12 mouse cellular contexts compared by ENCODE assay signal in genomic region chr11:97343175-97343574, GRCm38 (mm10). TPM values are rescaled to one million over a fixed set of nuclear protein-coding genes. Genes with fewer than 3 reads are reported as not detected.
DNase-seq lines count a peak whose midpoint lies in the region; ATAC-seq and TF ChIP-seq lines count a peak whose summit lies in the region.
"Had no signal": no experiment of that assay in that cellular context is flagged by ENCODE, and none has a peak within 500 bp of the region (broad histone marks: within the 10 kb centered on the region; RNA-seq: fewer than 3 reads in every experiment).

No protein-coding gene starts in this region.

- H3K4me1 ChIP-seq in ES-Bruce4 (ENCODE audit: control insufficient read depth, insufficient read depth, low read length): no peaks in the 10 kb centered on the region
- H3K4me1 ChIP-seq in intestine, postnatal 0 days (replicated peaks; ENCODE audit: control insufficient read depth, insufficient read depth, low read length): no peaks in the 10 kb centered on the region
- H3K4me1 ChIP-seq in hindbrain, postnatal 0 days (ENCODE audit: insufficient read depth, low read length): no peaks in the 10 kb centered on the region; the same call in 1 of the 2 replicates

- H3K4me2 ChIP-seq in intestine, postnatal 0 days (replicated peaks; ENCODE audit: low read depth): peak overlapping the region; percentile 49
- H3K4me2 ChIP-seq in myocyte (ENCODE audit: low read depth): peak overlapping the region; percentile 52
- no peak overlapping the region for H3K4me2 ChIP-seq in hindbrain, postnatal 0 days (ENCODE audit: low read depth, low read length)
- H3K4me2 ChIP-seq: neural tube, embryonic 12.5 days had no signal

- ATAC-seq in intestine, postnatal 0 days: no peak
- no peak for ATAC-seq in megakaryocyte-erythroid progenitor cell, adult 5-6 weeks (replicated peaks; ENCODE audit: low FRiP score, low TSS enrichment, poor library complexity, severe bottlenecking)
- ATAC-seq in hindbrain, postnatal 0 days: no peak
- ATAC-seq: forebrain, embryonic 14.5 days had no signal

- H3ac ChIP-seq in myocyte (ENCODE audit: control insufficient read depth, insufficient read length): no peak overlapping the region

- H3K36me3 ChIP-seq in ES-Bruce4 (ENCODE audit: control insufficient read depth, insufficient read depth, low read length, poor library complexity, severe bottlenecking) (no peaks in the 10 kb centered on the region), myocyte (ENCODE audit: control insufficient read depth, insufficient read depth) (no peaks in the 10 kb centered on the region)
- no peaks in the 10 kb centered on the region for H3K36me3 ChIP-seq in intestine, postnatal 0 days (ENCODE audit: control insufficient read depth, insufficient read depth)
- no peaks in the 10 kb centered on the region for H3K36me3 ChIP-seq in hindbrain, postnatal 0 days (ENCODE audit: insufficient read depth, low read length)
- H3K36me3 ChIP-seq: G1E; midbrain, embryonic 10.5 days; neural tube, embryonic 12.5 days had no signal

- no peak for TF ChIP-seq CTCF in ES-Bruce4 (IDR thresholded peaks at IDR 0.05; ENCODE audit: low read depth, low read length)
- TF ChIP-seq CTCF in intestine, postnatal 0 days (IDR thresholded peaks at IDR 0.05; ENCODE audit: low read depth): no peak
- TF ChIP-seq CTCF in hindbrain, postnatal 0 days (IDR thresholded peaks at IDR 0.05; ENCODE audit: low read depth): no peak

- H3K4me3 ChIP-seq in ES-Bruce4 (ENCODE audit: low read depth, low read length): peak overlapping the region; percentile 3; the same call in 1 of the 2 replicates
- no peak overlapping the region for H3K4me3 ChIP-seq in intestine, postnatal 0 days (ENCODE audit: low read depth, low read length)
- H3K4me3 ChIP-seq in myocyte: no peak overlapping the region
- no peak overlapping the region for H3K4me3 ChIP-seq in hindbrain, postnatal 0 days (ENCODE audit: low read length)
- H3K4me3 ChIP-seq: neural tube, embryonic 12.5 days had no signal

- no peak for TF ChIP-seq EP300 in ES-Bruce4 (IDR thresholded peaks at IDR 0.05; ENCODE audit: insufficient read depth, low read depth, low read length)

- peak; percentile 48 for DNase-seq in CD4-positive, CD25-positive, alpha-beta regulatory T cell, adult 2 months (ENCODE audit: low read depth, low spot score)
- DNase-seq in hindbrain, postnatal 0 days (ENCODE audit: low spot score): no peak
- DNase-seq in embryo, embryonic 10.5 days (ENCODE audit: low spot score): no peak

- H3K79me2 ChIP-seq in myocyte (ENCODE audit: control insufficient read depth, insufficient read depth): no peaks in the 10 kb centered on the region

- no peak overlapping the region for H3K27ac ChIP-seq in ES-Bruce4 (ENCODE audit: insufficient read depth, low read length)
- no peak overlapping the region for H3K27ac ChIP-seq in intestine, postnatal 0 days (ENCODE audit: low read depth, low read length)
- no peak overlapping the region for H3K27ac ChIP-seq in hindbrain, postnatal 0 days
- H3K27ac ChIP-seq: midbrain, embryonic 10.5 days; neural tube, embryonic 12.5 days had no signal

- peak overlapping the region; percentile 2; the same call in 1 of the 2 replicates for H3K9ac ChIP-seq in ES-Bruce4 (ENCODE audit: low read depth, poor library complexity, severe bottlenecking)
- H3K9ac ChIP-seq in intestine, postnatal 0 days (ENCODE audit: low read depth, low read length): no peak overlapping the region
- no peak overlapping the region for H3K9ac ChIP-seq in hindbrain, postnatal 0 days (replicated peaks; ENCODE audit: low read length)
- H3K9ac ChIP-seq: neural tube, embryonic 12.5 days had no signal

- 33% methylated on average over 8 of the region's 8 CpGs for WGBS in intestine, postnatal 0 days
- 48% methylated on average over 8 of the region's 8 CpGs for WGBS in hindbrain, postnatal 0 days

- H3K9me3 ChIP-seq in ES-Bruce4 (replicated peaks; ENCODE audit: control insufficient read depth, insufficient read depth, low read length, poor library complexity, severe bottlenecking): no peaks in the 10 kb centered on the region
- H3K9me3 ChIP-seq in intestine, postnatal 0 days (ENCODE audit: control insufficient read depth): no peaks in the 10 kb centered on the region
- H3K9me3 ChIP-seq in hindbrain, postnatal 0 days (ENCODE audit: low read length): no peaks in the 10 kb centered on the region
- H3K9me3 ChIP-seq: G1E; midbrain, embryonic 10.5 days; neural tube, embryonic 12.5 days had no signal

- H3K27me3 ChIP-seq in ES-Bruce4 (ENCODE audit: control insufficient read depth, insufficient read depth, low read length, poor library complexity, severe bottlenecking) (no peaks in the 10 kb centered on the region), myocyte (ENCODE audit: control insufficient read depth, insufficient read depth, insufficient read length) (no peaks in the 10 kb centered on the region)
- no peaks in the 10 kb centered on the region for H3K27me3 ChIP-seq in intestine, postnatal 0 days (replicated peaks; ENCODE audit: control insufficient read depth, insufficient read depth, low read length)
- H3K27me3 ChIP-seq in hindbrain, postnatal 0 days (ENCODE audit: insufficient read depth, low read length): no peaks in the 10 kb centered on the region
- H3K27me3 ChIP-seq: neural tube, embryonic 12.5 days had no signal

- TF ChIP-seq POLR2A in ES-Bruce4 (IDR thresholded peaks at IDR 0.05; ENCODE audit: insufficient read depth, low read length) (no peak), myocyte (IDR thresholded peaks at IDR 0.05; ENCODE audit: insufficient read length, low read depth) (no peak)

TF ChIP-seq in myocyte, 11 proteins besides CTCF, POLR2A, EP300 and RAD21:
- no peak for TF ChIP-seq SRF (IDR thresholded peaks at IDR 0.05; ENCODE audit: control insufficient read depth, insufficient read length, low read depth)
- no peak for TF ChIP-seq MAX (IDR thresholded peaks at IDR 0.05; ENCODE audit: low read depth)
- TF ChIP-seq MYOD1 (IDR thresholded peaks at IDR 0.05; ENCODE audit: control insufficient read depth in 1 of 3, insufficient read length in 2 of 3, low read depth in 2 of 3): no peak
- no peak for TF ChIP-seq MYOG (IDR thresholded peaks at IDR 0.05; ENCODE audit: control insufficient read depth in 1 of 3, insufficient read depth in 1 of 3, insufficient read length in 2 of 3, low read depth in 2 of 3)
- no peak for TF ChIP-seq POLR2AphosphoS2 (IDR thresholded peaks at IDR 0.05; ENCODE audit: insufficient read length, low read depth)
- no peak for TF ChIP-seq REST (IDR thresholded peaks at IDR 0.05; ENCODE audit: insufficient read depth, insufficient read length)

RNA-seq across cellular contexts. Expression of gene Gpr179, which starts 8.7 kb away (rescaled TPM):
- polyA plus RNA-seq in ES-Bruce4 (2011; ENCODE audit: insufficient read depth, insufficient read length, low read depth, missing spikeins): 0.14 and 0.24 TPM in 2 replicates
- 0.07 and 0.20 TPM in 2 replicates for polyA plus RNA-seq in intestine, postnatal 0 days (2015; fragmentation: Nextera tagmentation; extraction: Ambion mirVana)
- polyA plus RNA-seq in myocyte (2012; fragmentation: generic; extraction: Trizol): 0.08 TPM
- total RNA-seq in megakaryocyte-erythroid progenitor cell, adult 5-6 weeks (2014; fragmentation: Nextera tagmentation): 0.05 TPM in 1 of 2 replicates, not detected in the other
- total RNA-seq in megakaryocyte-erythroid progenitor cell, adult 5-6 weeks (2017): not detected in 2 replicates
- total RNA-seq in hindbrain, postnatal 0 days (2014; rRNA removed): 1.8 and 1.9 TPM in 2 replicates
- 0.61 and 1.0 TPM in 2 replicates for polyA plus RNA-seq in hindbrain, postnatal 0 days (2015; fragmentation: Nextera tagmentation; extraction: Ambion mirVana)
- total RNA-seq: liver, adult 2 months had no signal
- polyA plus RNA-seq: liver, adult 2 months had no signal

RNA-seq across cellular contexts. Expression of gene Socs7, which starts 19.2 kb away (rescaled TPM):
- polyA plus RNA-seq in ES-Bruce4 (2011; ENCODE audit: insufficient read depth, insufficient read length, low read depth, missing spikeins) (21.1 and 25.5 TPM in 2 replicates), myocyte (2012; fragmentation: generic; extraction: Trizol) (19.8 TPM)
- polyA plus RNA-seq in intestine, postnatal 0 days (2015; fragmentation: Nextera tagmentation; extraction: Ambion mirVana): 2.4 and 2.5 TPM in 2 replicates
- 6.0 and 15.8 TPM in 2 replicates for total RNA-seq in megakaryocyte-erythroid progenitor cell, adult 5-6 weeks (2014; fragmentation: Nextera tagmentation)
- 9.0 and 11.8 TPM in 2 replicates for total RNA-seq in megakaryocyte-erythroid progenitor cell, adult 5-6 weeks (2017)
- 49.5 and 59.0 TPM in 2 replicates for total RNA-seq in hindbrain, postnatal 0 days (2014; rRNA removed)
- 5.5 and 5.9 TPM in 2 replicates for polyA plus RNA-seq in hindbrain, postnatal 0 days (2015; fragmentation: Nextera tagmentation; extraction: Ambion mirVana)

RNA-seq across cellular contexts. Expression of gene Mrpl45, which starts 27.7 kb away (rescaled TPM):
- polyA plus RNA-seq in ES-Bruce4 (2011; ENCODE audit: insufficient read depth, insufficient read length, low read depth, missing spikeins): 92.7 and 103 TPM in 2 replicates
- polyA plus RNA-seq in intestine, postnatal 0 days (2015; fragmentation: Nextera tagmentation; extraction: Ambion mirVana): 40.2 and 40.5 TPM in 2 replicates
- polyA plus RNA-seq in myocyte (2012; fragmentation: generic; extraction: Trizol): 36.3 TPM
- 38.2 and 48.4 TPM in 2 replicates for total RNA-seq in megakaryocyte-erythroid progenitor cell, adult 5-6 weeks (2014; fragmentation: Nextera tagmentation)
- total RNA-seq in megakaryocyte-erythroid progenitor cell, adult 5-6 weeks (2017): 23.2 and 34.7 TPM in 2 replicates
- 21.2 and 22.5 TPM in 2 replicates for total RNA-seq in hindbrain, postnatal 0 days (2014; rRNA removed)
- 35.1 and 39.5 TPM in 2 replicates for polyA plus RNA-seq in hindbrain, postnatal 0 days (2015; fragmentation: Nextera tagmentation; extraction: Ambion mirVana)
